Mouse (Mus musculus): ENCODE results near the gene Rab7. TPM values are rescaled to one million over a fixed set of nuclear protein-coding genes. Genes with fewer than 3 reads are reported as not detected.

Gene Rab7
- polyA plus RNA-seq, 1 experiment from 2014 or later, result 347 TPM

Small RNA genes within 50 kb of the gene (microRNA-seq; reads per million reads assigned to microRNA genes)
- gene Gm47286, result 1.5 reads per million

Other genes with a start within 250 kb of the Rab7 start
- 10.2 and 12.6 TPM in 2 replicates for gene Rab43, start 233.1 kb downstream of the Rab7 start, polyA plus RNA-seq (2015; fragmentation: Nextera tagmentation; extraction: Ambion mirVana)
- gene Gm45140, start 209.5 kb downstream of the Rab7 start, polyA plus RNA-seq (2015; fragmentation: Nextera tagmentation; extraction: Ambion mirVana), result 2.9 and 3.0 TPM in 2 replicates
- 19.3 and 20.9 TPM in 2 replicates for gene Isy1, start 206.5 kb downstream of the Rab7 start, polyA plus RNA-seq (2015; fragmentation: Nextera tagmentation; extraction: Ambion mirVana)
- 467 and 483 TPM in 2 replicates for gene Cnbp, start 194.2 kb downstream of the Rab7 start, polyA plus RNA-seq (2015; fragmentation: Nextera tagmentation; extraction: Ambion mirVana)
- 198 and 199 TPM in 2 replicates for gene Copg1, start 157.5 kb downstream of the Rab7 start, polyA plus RNA-seq (2015; fragmentation: Nextera tagmentation; extraction: Ambion mirVana)
- 40.9 and 45.6 TPM in 2 replicates for gene Hmces, start 131.3 kb downstream of the Rab7 start, polyA plus RNA-seq (2015; fragmentation: Nextera tagmentation; extraction: Ambion mirVana)
- gene H1fx, start 63.6 kb downstream of the Rab7 start, polyA plus RNA-seq (2015; fragmentation: Nextera tagmentation; extraction: Ambion mirVana), result 38.7 and 43.4 TPM in 2 replicates
- gene Rpn1, start 39.2 kb upstream of the Rab7 start, polyA plus RNA-seq (2015; fragmentation: Nextera tagmentation; extraction: Ambion mirVana), result 310 and 326 TPM in 2 replicates
- 20.7 and 20.9 TPM in 2 replicates for gene Gata2, start 148.6 kb upstream of the Rab7 start, polyA plus RNA-seq (2015; fragmentation: Nextera tagmentation; extraction: Ambion mirVana)
- gene Dnajb8, start 177.0 kb upstream of the Rab7 start, polyA plus RNA-seq (2015; fragmentation: Nextera tagmentation; extraction: Ambion mirVana), result not detected in 2 replicates